Mouse (Mus musculus) CD8-positive naive resting alpha-beta T cell, adult 2 months (primary cell): ENCODE results near the gene Slc26a3.
"Not testable (repeated sequence)": the region's sequence is repeated elsewhere in the genome, so short reads cannot be mapped to it uniquely, and the experiment has no call there.

ENCODE experiments used
- DNase-seq, 2 experiments: peaks; one replicate each; pipeline ENCODE4 v3.0.0; 2022; ENCODE audit warnings: low read depth in 2 of 2, low spot score in 2 of 2

Gene Slc26a3

DNA sequence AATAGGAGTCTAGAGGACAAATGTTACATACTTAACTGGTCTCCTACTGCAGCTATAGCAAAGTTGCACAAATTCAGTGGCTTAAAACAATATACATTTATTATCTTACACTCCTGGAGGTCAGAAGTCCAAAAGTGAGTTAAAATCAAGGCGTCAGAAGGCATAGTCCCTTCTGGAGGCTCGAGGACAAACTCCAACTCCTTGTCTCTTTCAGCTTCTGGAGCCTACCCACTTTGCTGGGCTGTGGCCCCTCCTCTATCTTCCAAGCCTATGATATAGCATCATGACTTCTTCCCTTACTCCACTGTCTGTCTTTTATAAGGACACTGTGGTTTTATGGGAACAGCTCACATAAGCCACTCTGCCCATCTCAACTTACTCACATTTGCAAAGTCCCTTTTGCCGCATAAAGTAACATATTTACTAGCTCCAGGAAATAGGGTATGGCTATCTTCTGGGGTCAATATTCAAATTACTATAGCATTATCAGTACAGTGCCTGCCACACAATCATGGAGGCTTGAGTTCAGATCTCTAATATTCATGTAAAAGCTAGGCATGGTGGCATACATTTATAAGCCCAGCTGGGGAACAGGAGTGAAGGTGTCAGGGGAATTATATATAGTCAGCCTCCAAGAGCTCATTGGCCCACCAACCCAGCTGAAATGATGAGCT lies 31.4 kb downstream of the Slc26a3 start:
- DNase-seq = no peak

- DNase-seq = no peak
These were observed 47.1 kb downstream of the Slc26a3 start for GRCm38 (mm10) chr12:31437791-31438190.

GRCm38 (mm10) chr12:31439612-31440011 lies 48.9 kb downstream of the Slc26a3 start:
- DNase-seq = no peak

GRCm38 (mm10) chr12:31444131-31444546 lies 53.5 kb downstream of the Slc26a3 start:
- DNase-seq = no peak

GRCm38 (mm10) chr12:31444827-31445226 lies 54.2 kb downstream of the Slc26a3 start:
- no peak for DNase-seq

DNA sequence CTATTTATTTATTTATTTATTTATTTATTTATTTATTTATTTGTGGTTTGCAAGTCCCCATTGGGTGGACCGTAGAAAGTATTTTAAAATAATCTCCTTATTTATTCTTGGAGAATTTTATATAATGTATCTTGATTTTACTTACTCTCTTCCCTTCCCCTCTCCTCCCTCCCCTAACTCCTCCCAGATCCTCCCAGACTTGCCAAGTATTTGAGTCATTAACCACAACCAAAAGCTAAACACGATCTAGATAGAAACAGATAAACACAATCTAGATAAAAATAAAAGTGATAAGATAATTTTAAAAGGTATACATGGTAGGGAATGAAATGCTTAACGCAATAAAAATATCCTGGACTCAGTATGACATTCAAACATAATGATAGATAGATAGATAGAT lies 58.7 kb downstream of the Slc26a3 start:
- no peak for DNase-seq

- no peak for DNase-seq
These were observed 65.6 kb downstream of the Slc26a3 start for GRCm38 (mm10) chr12:31456271-31456670.

GRCm38 (mm10) chr12:31458474-31458873 lies 67.8 kb downstream of the Slc26a3 start:
- DNase-seq = no peak

DNA sequence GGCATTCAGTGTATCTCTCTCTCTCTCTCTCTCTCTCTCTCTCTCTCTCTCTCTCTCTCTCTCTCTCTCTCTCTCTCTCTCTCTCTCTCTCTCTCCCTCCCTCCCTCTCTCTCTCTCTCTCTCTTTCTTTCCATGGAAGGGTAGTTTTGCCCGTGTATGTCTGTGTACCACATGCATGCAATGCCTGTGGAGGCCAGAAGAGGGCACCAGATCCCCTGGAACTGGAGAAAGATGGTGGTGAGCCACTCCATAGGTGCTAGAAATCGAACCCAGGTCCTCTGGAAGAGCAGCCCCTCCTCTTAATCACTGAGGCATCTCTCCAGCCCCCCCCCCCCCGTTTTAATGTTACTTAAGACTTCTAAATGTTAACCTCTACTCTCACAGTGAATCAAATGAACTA lies 69.6 kb downstream of the Slc26a3 start:
- DNase-seq = peak in 1 of 2 experiments; percentile 7

DNA sequence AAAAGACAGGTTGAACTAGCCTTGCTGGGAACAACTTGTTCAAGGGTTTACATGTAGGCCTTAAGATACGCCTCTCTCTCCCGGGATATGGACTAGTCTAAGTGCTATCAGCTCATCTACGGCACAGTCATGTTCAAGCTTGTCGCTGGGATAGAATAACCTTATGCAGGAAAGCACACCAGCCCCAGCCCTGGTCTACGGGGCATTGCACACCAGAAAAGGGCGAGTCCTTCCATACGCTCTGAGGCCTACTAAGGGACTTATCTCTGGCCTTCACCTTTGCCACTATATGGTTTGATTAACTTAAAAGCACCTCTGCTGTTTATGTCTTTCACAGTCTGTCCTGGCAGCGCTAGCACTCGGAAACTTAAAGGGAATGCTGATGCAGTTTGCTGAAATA lies 70.7 kb downstream of the Slc26a3 start:
- no peak for DNase-seq

DNA sequence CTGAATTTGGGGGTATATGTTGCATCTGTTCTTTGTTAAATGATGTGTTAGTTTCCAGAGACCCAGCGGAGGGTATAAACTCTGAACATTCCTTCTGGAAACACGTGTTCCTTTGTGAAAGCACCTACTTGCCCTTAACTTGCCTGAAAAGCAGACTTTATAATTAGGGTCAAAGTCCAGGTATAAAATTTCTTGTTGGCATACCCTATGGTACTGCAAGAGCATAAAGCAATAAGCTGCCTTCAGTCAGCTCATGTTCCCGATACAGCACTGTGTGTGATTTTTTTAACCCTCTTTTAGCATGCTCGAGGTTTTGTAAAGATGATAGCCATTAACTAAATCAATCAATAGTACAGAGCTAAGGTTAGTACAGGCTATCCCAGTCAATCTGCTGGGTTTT lies 71.9 kb downstream of the Slc26a3 start:
- no peak for DNase-seq

- not testable (repeated sequence) for DNase-seq
These were observed 87.5 kb downstream of the Slc26a3 start for GRCm38 (mm10) chr12:31478182-31478581.

DNA sequence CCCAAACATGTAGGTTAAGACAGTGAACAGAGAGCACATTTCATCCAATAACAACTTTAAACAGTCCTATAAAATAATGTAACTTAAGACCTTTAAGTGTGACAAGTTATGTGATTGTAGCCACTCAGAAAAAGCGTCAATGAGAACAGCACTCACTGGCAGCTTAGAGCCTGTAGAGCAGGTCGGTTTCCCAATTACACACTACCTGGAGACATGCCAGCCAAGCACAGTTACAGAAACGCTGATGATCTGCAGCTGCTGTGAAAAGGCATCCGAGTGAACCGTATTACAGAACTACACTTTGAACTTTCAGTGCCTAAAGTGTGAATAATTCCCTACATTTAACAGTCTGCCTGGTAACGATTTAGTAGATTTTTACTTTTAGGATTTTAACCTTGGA lies 95.8 kb downstream of the Slc26a3 start:
- no peak for DNase-seq

DNA sequence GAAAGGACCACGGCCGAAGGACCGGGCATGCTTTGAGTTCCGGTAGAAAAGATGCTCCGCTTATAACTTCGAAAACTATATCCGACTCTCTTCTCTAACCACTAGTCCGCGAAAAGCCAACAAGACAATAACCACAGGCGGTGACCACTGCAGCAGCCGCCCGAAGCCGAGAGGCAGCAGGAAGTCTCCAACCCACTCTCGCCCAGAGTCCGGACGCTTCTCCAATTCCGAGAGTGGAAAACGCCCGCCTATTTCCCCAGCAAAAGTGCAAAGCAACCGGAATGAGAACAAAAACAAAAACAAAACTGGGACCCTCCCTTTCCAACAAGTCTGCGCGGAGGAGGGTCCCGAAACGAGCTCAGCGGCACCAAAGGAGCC lies 108.3 kb downstream of the Slc26a3 start:
- no peak for DNase-seq

- peak; percentile 93 to 95 for DNase-seq
These were observed 108.9 kb downstream of the Slc26a3 start, which contains the start of gene Cbll1 for GRCm38 (mm10) chr12:31499314-31500131. TSS of gene Cbll1 (minus strand) at chr12:31499616.

- DNase-seq = no peak
These were observed 109.5 kb downstream of the Slc26a3 start for GRCm38 (mm10) chr12:31500196-31500595.

- DNase-seq = no peak
These were observed 110.6 kb downstream of the Slc26a3 start for GRCm38 (mm10) chr12:31501266-31501665.

GRCm38 (mm10) chr12:31503211-31503610 lies 112.5 kb downstream of the Slc26a3 start:
- DNase-seq = no peak

DNA sequence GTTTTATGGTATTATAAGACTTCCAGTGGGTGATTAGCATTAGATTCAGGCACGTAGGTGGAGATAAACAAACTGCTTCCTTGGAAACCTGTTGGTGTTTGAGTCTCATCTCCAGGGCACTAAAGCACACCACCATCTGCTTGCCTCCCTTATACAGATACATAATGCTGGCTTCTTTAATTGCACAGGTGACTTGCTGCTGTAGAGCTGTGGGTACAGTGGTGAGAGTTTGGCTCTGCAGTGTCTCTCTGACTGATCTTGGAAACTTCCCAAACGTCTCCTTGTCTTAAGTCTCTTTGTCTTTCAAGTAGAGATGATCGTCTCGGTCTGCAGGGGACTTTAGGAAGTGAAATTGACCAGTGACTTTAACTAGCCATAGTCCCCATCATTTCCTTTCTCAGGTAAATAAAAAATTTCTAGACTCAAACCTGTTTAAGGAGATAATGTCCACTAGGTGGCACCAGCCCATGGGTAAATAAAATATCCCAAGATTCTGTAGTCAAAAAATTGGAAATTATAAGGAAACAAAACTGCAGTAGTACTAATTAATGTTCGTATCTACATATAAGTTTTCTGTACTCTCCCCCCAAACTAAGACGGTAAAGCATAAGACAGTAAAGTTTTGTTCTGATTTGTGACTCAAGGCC lies 117.2 kb downstream of the Slc26a3 start:
- no peak for DNase-seq

DNA sequence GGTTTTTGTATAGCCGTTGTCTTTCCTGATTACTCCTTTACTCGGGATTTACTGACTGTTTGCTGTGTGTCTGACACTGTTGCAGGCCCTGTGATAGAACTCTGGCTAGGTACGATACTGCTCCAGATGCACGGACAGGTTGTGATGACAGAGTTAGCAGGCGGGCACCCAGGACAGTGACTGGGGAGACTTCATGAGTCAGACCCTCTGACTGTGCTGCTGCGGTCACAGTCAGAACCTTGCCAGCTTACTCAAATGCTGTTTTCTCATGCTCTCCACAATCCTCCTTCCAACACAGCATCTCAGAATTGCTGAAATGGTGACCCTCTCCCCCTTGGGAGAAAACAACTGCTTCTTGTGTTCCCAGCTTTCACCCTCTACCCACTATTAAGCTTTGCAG lies 117.8 kb downstream of the Slc26a3 start:
- DNase-seq = no peak

- no peak for DNase-seq
These were observed 120.5 kb downstream of the Slc26a3 start for GRCm38 (mm10) chr12:31511218-31511617.
